Mouse (Mus musculus) heart, embryonic 11.5 days (tissue): Measurements from ENCODE around the gene Lrrc30. TPM values are rescaled to one million over a fixed set of nuclear protein-coding genes. Genes with fewer than 3 reads are reported as not detected.
A peak's percentile ranks its signal among the peaks of the same experiment; 100 is the strongest.

Source experiments
- ATAC-seq: fragments of 200-750 bp; cut with Nextera tagmentation; replicated peaks from 2 replicates; pipeline ENCODE4 v1.8.0; 2017; ENCODE audit warnings: moderate library complexity; ENCODE audit not compliant: insufficient number of reproducible peaks, low FRiP score, low TSS enrichment
- H3K27ac ChIP-seq: fragments of 300-500 bp; sonication (generic); 2 replicates; pipeline ENCODE4 v1.5.1; 2014; ENCODE audit warnings: mild to moderate bottlenecking, low read depth, low read length
- H3K27me3 ChIP-seq: fragments of 300-500 bp; sonication (generic); 2 replicates; pipeline ENCODE4 v1.6.1; 2014; ENCODE audit warnings: mild to moderate bottlenecking, low read length, mixed read lengths; ENCODE audit not compliant: control insufficient read depth, insufficient read depth
- H3K36me3 ChIP-seq: fragments of 300-500 bp; sonication (generic); 2 replicates; pipeline ENCODE4 v1.6.1; 2014; ENCODE audit warnings: mild to moderate bottlenecking, low read length, moderate library complexity, mixed read lengths; ENCODE audit not compliant: control insufficient read depth, insufficient read depth
- H3K4me1 ChIP-seq: fragments of 300-500 bp; sonication (generic); 2 replicates; pipeline ENCODE4 v1.6.1; 2014; ENCODE audit warnings: low read length; ENCODE audit not compliant: control insufficient read depth, insufficient read depth
- H3K4me2 ChIP-seq: fragments of 300-500 bp; sonication (generic); 2 replicates; pipeline ENCODE4 v1.6.1; 2014; ENCODE audit warnings: mild to moderate bottlenecking, moderate library complexity
- H3K4me3 ChIP-seq: fragments of 300-500 bp; sonication (generic); 2 replicates; pipeline ENCODE4 v1.5.1; 2014; ENCODE audit warnings: low read depth, low read length
- H3K9ac ChIP-seq: fragments of 300-500 bp; sonication (generic); 2 replicates; pipeline ENCODE4 v1.6.1; 2014; ENCODE audit warnings: mild to moderate bottlenecking, low read depth, low read length, moderate library complexity
- H3K9me3 ChIP-seq: fragments of 300-500 bp; sonication (generic); replicated peaks from 2 replicates; pipeline ENCODE4 v1.6.1; 2016; ENCODE audit warnings: low read length; ENCODE audit not compliant: control insufficient read depth
- WGBS: fragments of 180-500 bp; shearing (Covaris S2); extraction: QIAGEN DNeasy Blood & Tissue Kit; methylation state at CpG from one replicate; pipeline ENCODE4 v1.1.7; 2014; ENCODE audit not compliant: insufficient replicate concordance; 5-methylcytosine and 5-hydroxymethylcytosine counted together
- polyA plus RNA-seq: library from polyadenylated mRNA; unstranded; fragments of >200 nt; fragmentation: Nextera tagmentation; extraction: Ambion mirVana; gene quantifications from 2 replicates; pipeline ENCODE4 v1.2.1, GENCODE M21; 2014

The Lrrc30 gene
- polyA plus RNA-seq, 1 experiment from 2014 or later: not detected

GRCm38 (mm10) chr17:67636951-67637350, 4.4 kb upstream of the Lrrc30 start:
- H3K27me3 ChIP-seq: no peaks in the 10 kb centered on the region
- H3K27ac ChIP-seq: no peak overlapping the region
- no peak overlapping the region for H3K4me3 ChIP-seq
- no peaks in the 10 kb centered on the region for H3K36me3 ChIP-seq
- no peaks in the 10 kb centered on the region for H3K4me1 ChIP-seq
- no peak overlapping the region for H3K9ac ChIP-seq
- no peak overlapping the region for H3K4me2 ChIP-seq
- ATAC-seq: no peak
- no peaks in the 10 kb centered on the region for H3K9me3 ChIP-seq
- WGBS: 74% methylated on average over 2 of the region's 2 CpGs

- Histone ChIP-seq H3K4me2 (no peak overlapping the region), H3K4me3 (no peak overlapping the region), H3K9ac (no peak overlapping the region), H3K4me1 (no peaks in the 10 kb centered on the region), H3K27ac (no peak overlapping the region), H3K36me3 (no peaks in the 10 kb centered on the region), H3K9me3 (no peaks in the 10 kb centered on the region), H3K27me3 (no peaks in the 10 kb centered on the region)
- 68% methylated on average over 3 of the region's 3 CpGs for WGBS
- ATAC-seq: no peak
These were observed 3.8 kb upstream of the Lrrc30 start for GRCm38 (mm10) chr17:67636304-67636703.

GRCm38 (mm10) chr17:67629746-67630145, 2.8 kb downstream of the Lrrc30 start:
- Histone ChIP-seq H3K4me3 (no peak overlapping the region), H3K9me3 (no peaks in the 10 kb centered on the region), H3K9ac (no peak overlapping the region), H3K36me3 (no peaks in the 10 kb centered on the region), H3K27ac (no peak overlapping the region), H3K27me3 (no peaks in the 10 kb centered on the region), H3K4me2 (no peak overlapping the region), H3K4me1 (peaks cover 6% of the 10 kb centered on the region)
- 80% methylated on average over 3 of the region's 3 CpGs for WGBS
- ATAC-seq: no peak

DNA sequence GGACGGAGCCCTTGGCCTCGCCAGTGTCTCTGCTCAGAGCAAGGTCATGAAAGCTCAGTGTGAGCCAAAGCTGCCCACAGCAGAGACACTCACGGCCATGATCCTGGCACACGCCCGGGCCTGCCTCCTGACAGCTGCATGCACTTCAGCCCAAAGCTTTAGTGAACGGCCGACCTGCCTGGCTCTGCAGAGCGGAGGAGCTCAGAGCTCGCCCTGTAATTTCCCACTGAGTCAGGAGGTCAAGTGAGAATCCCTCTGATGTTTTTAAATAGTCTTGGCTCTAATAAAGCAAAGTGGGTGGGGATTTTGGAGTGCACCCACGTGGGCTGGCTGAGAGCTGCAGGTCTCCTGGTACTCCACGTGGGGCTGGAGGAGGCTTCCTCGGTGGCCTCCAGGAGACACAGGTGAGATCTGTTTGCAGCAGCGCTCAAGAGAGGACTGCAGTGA, 3.3 kb downstream of the Lrrc30 start:
- Histone ChIP-seq H3K27ac (no peak overlapping the region), H3K27me3 (no peaks in the 10 kb centered on the region), H3K9me3 (no peaks in the 10 kb centered on the region), H3K36me3 (no peaks in the 10 kb centered on the region), H3K4me2 (peak overlapping the region; percentile 27; the same call in 1 of the 2 replicates), H3K4me3 (no peak overlapping the region), H3K4me1 (peaks cover 6% of the 10 kb centered on the region), H3K9ac (no peak overlapping the region)
- 37% methylated on average over 13 of the region's 13 CpGs for WGBS
- ATAC-seq: no peak; the same call in 1 of the 2 replicates

GRCm38 (mm10) chr17:67628475-67628874, 4.0 kb downstream of the Lrrc30 start:
- Histone ChIP-seq H3K27ac (no peak overlapping the region), H3K27me3 (no peaks in the 10 kb centered on the region), H3K36me3 (no peaks in the 10 kb centered on the region), H3K9ac (no peak overlapping the region), H3K4me1 (peaks cover 6% of the 10 kb centered on the region), H3K4me3 (no peak overlapping the region), H3K4me2 (no peak overlapping the region), H3K9me3 (no peaks in the 10 kb centered on the region)
- 88% methylated on average over 15 of the region's 15 CpGs for WGBS
- no peak for ATAC-seq

- H3K4me1 ChIP-seq: peaks cover 6% of the 10 kb centered on the region
- H3K9me3 ChIP-seq: no peaks in the 10 kb centered on the region
- H3K27ac ChIP-seq: no peak overlapping the region
- 70% methylated on average over 5 of the region's 5 CpGs for WGBS
- H3K4me3 ChIP-seq: no peak overlapping the region
- H3K4me2 ChIP-seq: no peak overlapping the region
- H3K9ac ChIP-seq: no peak overlapping the region
- H3K36me3 ChIP-seq: no peaks in the 10 kb centered on the region
- ATAC-seq: no peak
- H3K27me3 ChIP-seq: no peaks in the 10 kb centered on the region
These were observed 7.1 kb downstream of the Lrrc30 start for GRCm38 (mm10) chr17:67625431-67625830.

DNA sequence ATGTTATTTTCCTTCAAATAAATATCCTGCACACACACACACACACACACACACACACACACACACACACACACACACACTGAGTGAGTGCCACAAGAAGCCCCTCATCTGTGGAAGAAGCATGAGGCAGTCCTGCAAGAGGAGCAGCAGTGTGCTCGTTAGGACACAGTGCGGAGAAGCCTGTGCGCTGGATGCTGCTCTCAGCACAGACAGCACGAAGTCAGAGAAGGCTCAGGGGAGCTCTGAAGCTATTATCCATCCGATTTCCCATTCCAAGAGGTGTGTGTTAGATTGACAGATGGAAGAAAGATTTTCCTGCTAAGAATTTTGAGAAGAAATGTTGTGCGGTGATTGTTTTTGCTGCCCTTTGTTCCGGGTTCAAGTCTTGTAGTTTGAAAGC, 13.5 kb downstream of the Lrrc30 start:
- no peaks in the 10 kb centered on the region for H3K4me1 ChIP-seq
- H3K9ac ChIP-seq: no peak overlapping the region
- no peaks in the 10 kb centered on the region for H3K9me3 ChIP-seq
- no peak for ATAC-seq
- no peak overlapping the region for H3K27ac ChIP-seq
- 74% methylated on average over 7 of the region's 7 CpGs for WGBS
- no peak overlapping the region for H3K4me3 ChIP-seq
- no peaks in the 10 kb centered on the region for H3K27me3 ChIP-seq
- H3K36me3 ChIP-seq: no peaks in the 10 kb centered on the region
- no peak overlapping the region for H3K4me2 ChIP-seq

- no peak overlapping the region for H3K4me2 ChIP-seq
- WGBS: 75% methylated on average over 5 of the region's 5 CpGs
These were observed 18.1 kb downstream of the Lrrc30 start for GRCm38 (mm10) chr17:67614381-67614780.

GRCm38 (mm10) chr17:67612576-67612975, 19.9 kb downstream of the Lrrc30 start:
- 71% methylated on average over 1 of the region's 1 CpGs for WGBS
- Histone ChIP-seq H3K9me3 (no peaks in the 10 kb centered on the region), H3K27me3 (no peaks in the 10 kb centered on the region), H3K27ac (no peak overlapping the region), H3K4me2 (no peak overlapping the region), H3K9ac (no peak overlapping the region), H3K36me3 (no peaks in the 10 kb centered on the region), H3K4me1 (no peaks in the 10 kb centered on the region), H3K4me3 (no peak overlapping the region)
- no peak for ATAC-seq

More at GRCm38 (mm10) chr17:67614381-67614780, 18.1 kb downstream of the Lrrc30 start:
- Histone ChIP-seq H3K4me1 (no peaks in the 10 kb centered on the region), H3K27me3 (no peaks in the 10 kb centered on the region), H3K36me3 (no peaks in the 10 kb centered on the region), H3K9ac (no peak overlapping the region), H3K4me3 (no peak overlapping the region), H3K27ac (no peak overlapping the region), H3K9me3 (no peaks in the 10 kb centered on the region)
- no peak for ATAC-seq
